Comparison of ENCODE assay signal across 8 mouse cellular contexts in genomic region chr3:55354765-55355164, GRCm38 (mm10).
DNase-seq lines count a peak whose midpoint lies in the region; ATAC-seq and TF ChIP-seq lines count a peak whose summit lies in the region.
"Had no signal": no experiment of that assay in that cellular context is flagged by ENCODE, and none has a peak within 500 bp of the region (broad histone marks: within the 10 kb centered on the region; RNA-seq: fewer than 3 reads in every experiment).

No protein-coding gene starts in this region.

- TF ChIP-seq CTCF in MEL (IDR thresholded peaks at IDR 0.05 in 2 of 3, conservative IDR thresholded peaks at IDR 0.05 in 1 of 3; ENCODE audit: control insufficient read depth in 1 of 3, insufficient read depth in 1 of 3, low read depth in 2 of 3, low read length in 3 of 3, poor library complexity in 1 of 3, severe bottlenecking in 1 of 3) = peak in 2 of 3 experiments; percentile 8 to 49; a peak in 2 of 6 replicates

- TF ChIP-seq EP300 in MEL (IDR thresholded peaks at IDR 0.05; ENCODE audit: low read depth in 1 of 2, low read length in 2 of 2) = no peak

- H3K4me3 ChIP-seq in limb, embryonic 13.5 days = no peak overlapping the region
- no peak overlapping the region for H3K4me3 ChIP-seq in limb, embryonic 10.5 days
- H3K4me3 ChIP-seq in MEL (ENCODE audit: control insufficient read depth in 1 of 2, insufficient read depth in 1 of 2, low read depth in 2 of 2, low read length in 2 of 2) = no peak overlapping the region
- H3K4me3 ChIP-seq: midbrain, embryonic 12.5 days had no signal

- H3K27ac ChIP-seq in limb, embryonic 13.5 days = no peak overlapping the region
- no peak overlapping the region for H3K27ac ChIP-seq in limb, embryonic 10.5 days
- H3K27ac ChIP-seq in MEL (ENCODE audit: control insufficient read depth, low read depth, low read length) = no peak overlapping the region

- no peak overlapping the region for H3K9ac ChIP-seq in limb, embryonic 13.5 days
- H3K9ac ChIP-seq in MEL (ENCODE audit: control insufficient read depth, low read depth, low read length, poor library complexity, severe bottlenecking) = no peak overlapping the region
- H3K9ac ChIP-seq: midbrain, embryonic 12.5 days had no signal

- no peaks in the 10 kb centered on the region for H3K79me2 ChIP-seq in MEL (ENCODE audit: control insufficient read depth, insufficient read depth, low read length, poor library complexity)

- no peaks in the 10 kb centered on the region for H3K9me3 ChIP-seq in limb, embryonic 13.5 days
- H3K9me3 ChIP-seq in limb, embryonic 10.5 days (replicated peaks) = no peaks in the 10 kb centered on the region
- no peaks in the 10 kb centered on the region for H3K9me3 ChIP-seq in MEL (replicated peaks; ENCODE audit: insufficient read depth, low read length)
- H3K9me3 ChIP-seq: midbrain, embryonic 12.5 days had no signal

- H3K4me1 ChIP-seq in limb, embryonic 13.5 days = peaks cover 37% of the 10 kb centered on the region
- peaks cover 29% of the 10 kb centered on the region for H3K4me1 ChIP-seq in limb, embryonic 10.5 days
- no peaks in the 10 kb centered on the region for H3K4me1 ChIP-seq in MEL (ENCODE audit: control insufficient read depth in 1 of 2, insufficient read depth in 2 of 2, low read length in 2 of 2)

- TF ChIP-seq POLR2A in MEL (IDR thresholded peaks at IDR 0.05; ENCODE audit: control insufficient read depth in 1 of 2, insufficient read depth in 1 of 2, low read depth in 1 of 2, low read length in 2 of 2, poor library complexity in 1 of 2) = no peak

- no peak for DNase-seq in limb, embryonic 10.5 days (ENCODE audit: low spot score)
- peak; percentile 41 for DNase-seq in MEL (ENCODE audit: low read depth, low spot score)
- peak; percentile 15 for DNase-seq in c-Kit-positive CD71-positive TER-119-negative erythroid progenitor cells, embryonic 14.5 days (ENCODE audit: low read depth)
- DNase-seq in hindlimb bud, embryonic 11.5 days (ENCODE audit: extremely low spot score, low read depth, low spot score) = peak; percentile 80
- DNase-seq in lung, postnatal 36 days = peak; percentile 73
- DNase-seq in B cell, adult 2 months = no peak

- H3K27me3 ChIP-seq in limb, embryonic 13.5 days = no peaks in the 10 kb centered on the region
- no peaks in the 10 kb centered on the region for H3K27me3 ChIP-seq in limb, embryonic 10.5 days (ENCODE audit: low read depth, poor library complexity, severe bottlenecking)
- no peaks in the 10 kb centered on the region for H3K27me3 ChIP-seq in MEL (ENCODE audit: control insufficient read depth in 1 of 2, insufficient read depth in 2 of 2, low read length in 2 of 2)
- H3K27me3 ChIP-seq: midbrain, embryonic 12.5 days had no signal

- no peak overlapping the region for H3K4me2 ChIP-seq in limb, embryonic 13.5 days (replicated peaks)
- H3K4me2 ChIP-seq: midbrain, embryonic 12.5 days had no signal

- WGBS in limb, embryonic 13.5 days = 16% methylated on average over 3 of the region's 3 CpGs
- 17% methylated on average over 3 of the region's 3 CpGs for WGBS in limb, embryonic 10.5 days

- peak; percentile 18; the same call in 1 of the 2 replicates for ATAC-seq in limb, embryonic 13.5 days (ENCODE audit: low FRiP score, low read depth)

- no peaks in the 10 kb centered on the region for H3K36me3 ChIP-seq in limb, embryonic 13.5 days
- no peaks in the 10 kb centered on the region for H3K36me3 ChIP-seq in limb, embryonic 10.5 days
- no peaks in the 10 kb centered on the region for H3K36me3 ChIP-seq in MEL (ENCODE audit: control insufficient read depth in 1 of 2, insufficient read depth in 2 of 2, low read length in 2 of 2)
- H3K36me3 ChIP-seq: midbrain, embryonic 12.5 days had no signal

- TF ChIP-seq RAD21 in MEL (IDR thresholded peaks at IDR 0.05; ENCODE audit: low read depth, low read length) = peak; percentile 53

TF ChIP-seq in MEL, 35 proteins besides CTCF, POLR2A, EP300 and RAD21:
- TF ChIP-seq NELFE (IDR thresholded peaks at IDR 0.05; ENCODE audit: low read depth, low read length) (no peak), ZMIZ1 (IDR thresholded peaks at IDR 0.05; ENCODE audit: low read depth, low read length) (no peak), KAT2A (conservative IDR thresholded peaks at IDR 0.05; ENCODE audit: low read depth, low read length) (no peak), SMC3 (IDR thresholded peaks at IDR 0.05; ENCODE audit: low read depth, low read length) (0 out of 2 replicates have a peak, but pooled peaks have one; percentile 30), MXI1 (IDR thresholded peaks at IDR 0.05; ENCODE audit: low read depth, low read length) (no peak), POLR2AphosphoS5 (IDR thresholded peaks at IDR 0.05; ENCODE audit: borderline replicate concordance, low read depth, low read length) (no peak)

Comparison
In these comparisons a context has a peak if more than half of its experiments do, and no peak if none do; other contexts are left out.
1. DNase-seq: peak in MEL (single experiment), c-Kit-positive CD71-positive TER-119-negative erythroid progenitor cells, embryonic 14.5 days (single experiment), hindlimb bud, embryonic 11.5 days (single experiment) and lung, postnatal 36 days (single experiment); none in limb, embryonic 10.5 days (single experiment) and B cell, adult 2 months (0 of 2).